Mouse (Mus musculus) heart, postnatal 0 days (tissue): ENCODE measurements around the gene Trip12.

Source experiments
- CTCF ChIP-seq: IDR thresholded peaks from 2 replicates; pipeline ENCODE4 v1.5.1; 2016; ENCODE audit warnings: antibody characterized with exemption, control low read depth, low read depth
- EP300 ChIP-seq: IDR thresholded peaks from 2 replicates; pipeline ENCODE4 v1.6.1; 2016; ENCODE audit warnings: antibody characterized with exemption, low read depth

DNA sequence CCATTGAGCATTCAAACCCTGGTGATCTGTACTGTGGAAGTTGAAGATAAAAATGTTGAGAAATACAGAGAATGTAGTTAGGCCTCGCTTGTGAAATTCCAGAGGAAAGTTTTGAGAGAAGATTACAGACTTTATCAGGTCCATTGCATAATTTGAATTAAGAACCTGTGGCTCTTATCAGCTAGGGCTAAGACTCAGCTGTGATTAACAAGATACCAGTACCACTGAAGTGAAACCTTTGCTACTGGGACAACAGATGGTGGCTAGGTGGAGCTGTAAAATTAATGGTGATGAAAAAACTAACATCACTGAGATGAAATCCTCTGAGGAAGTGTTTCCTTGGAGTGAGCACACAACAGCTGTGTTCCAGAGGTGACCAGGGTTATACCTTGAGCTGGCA, 100.2 kb downstream of the Trip12 start:
- no peak for TF ChIP-seq EP300
- no peak for TF ChIP-seq CTCF
